Mouse (Mus musculus) liver, embryonic 11.5 days (tissue): Measurements from ENCODE around the gene Gfy. TPM values are rescaled to one million over a fixed set of nuclear protein-coding genes. Genes with fewer than 3 reads are reported as not detected.

ENCODE experiments used
- ATAC-seq: fragments of 200-750 bp; cut with Nextera tagmentation; replicated peaks from 2 replicates; pipeline ENCODE4 v1.8.0; 2017; ENCODE audit warnings: moderate number of reproducible peaks, mild to moderate bottlenecking, moderate TSS enrichment, moderate library complexity; ENCODE audit not compliant: low FRiP score
- DNase-seq: peaks from one replicate; pipeline ENCODE4 v3.0.0-alpha.2; 2017; ENCODE audit warnings: low spot score
- H3K27ac ChIP-seq: fragments of 300-500 bp; sonication (generic); 2 replicates; pipeline ENCODE4 v1.5.1; 2014; ENCODE audit warnings: mild to moderate bottlenecking, low read depth, low read length, control low read depth
- H3K27me3 ChIP-seq: fragments of 300-500 bp; sonication (generic); replicated peaks from 2 replicates; pipeline ENCODE4 v1.6.1; 2014; ENCODE audit warnings: low read length, mixed read lengths; ENCODE audit not compliant: control insufficient read depth, insufficient read depth
- H3K36me3 ChIP-seq: fragments of 300-500 bp; sonication (generic); 2 replicates; pipeline ENCODE4 v1.6.1; 2014; ENCODE audit warnings: mild to moderate bottlenecking, low read length, moderate library complexity, mixed read lengths; ENCODE audit not compliant: control insufficient read depth, insufficient read depth
- H3K4me1 ChIP-seq: fragments of 300-500 bp; sonication (generic); replicated peaks from 2 replicates; pipeline ENCODE4 v1.6.1; 2014; ENCODE audit warnings: low read length, mixed read lengths; ENCODE audit not compliant: control insufficient read depth, insufficient read depth
- H3K4me2 ChIP-seq: fragments of 300-500 bp; sonication (generic); 2 replicates; pipeline ENCODE4 v1.6.1; 2014; ENCODE audit warnings: mild to moderate bottlenecking, control low read depth, moderate library complexity
- H3K4me3 ChIP-seq: fragments of 300-500 bp; sonication (generic); 2 replicates; pipeline ENCODE4 v1.5.1; 2014; ENCODE audit warnings: low read depth, low read length, control low read depth
- H3K9ac ChIP-seq: fragments of 300-500 bp; sonication (generic); 2 replicates; pipeline ENCODE4 v1.6.1; 2014; ENCODE audit warnings: low read depth, low read length, control low read depth
- H3K9me3 ChIP-seq: fragments of 300-500 bp; sonication (generic); 2 replicates; pipeline ENCODE4 v1.6.1; 2016; ENCODE audit warnings: low read length, inconsistent platforms, mixed read lengths; ENCODE audit not compliant: control insufficient read depth
- whole genome bisulfite sequencing: fragments of 180-500 bp; shearing (Covaris S2); extraction: QIAGEN DNeasy Blood & Tissue Kit; methylation state at CpG from one replicate; pipeline ENCODE4 v1.1.7; 2014; 5-methylcytosine and 5-hydroxymethylcytosine counted together
- polyA plus RNA-seq: library from polyadenylated mRNA; unstranded; fragments of >200 nt; fragmentation: Nextera tagmentation; extraction: Ambion mirVana; gene quantifications from 2 replicates; pipeline ENCODE4 v1.2.1, GENCODE M21; 2014

Gene Gfy
- polyA plus RNA-seq, 1 experiment from 2014 or later, result not detected

DNA sequence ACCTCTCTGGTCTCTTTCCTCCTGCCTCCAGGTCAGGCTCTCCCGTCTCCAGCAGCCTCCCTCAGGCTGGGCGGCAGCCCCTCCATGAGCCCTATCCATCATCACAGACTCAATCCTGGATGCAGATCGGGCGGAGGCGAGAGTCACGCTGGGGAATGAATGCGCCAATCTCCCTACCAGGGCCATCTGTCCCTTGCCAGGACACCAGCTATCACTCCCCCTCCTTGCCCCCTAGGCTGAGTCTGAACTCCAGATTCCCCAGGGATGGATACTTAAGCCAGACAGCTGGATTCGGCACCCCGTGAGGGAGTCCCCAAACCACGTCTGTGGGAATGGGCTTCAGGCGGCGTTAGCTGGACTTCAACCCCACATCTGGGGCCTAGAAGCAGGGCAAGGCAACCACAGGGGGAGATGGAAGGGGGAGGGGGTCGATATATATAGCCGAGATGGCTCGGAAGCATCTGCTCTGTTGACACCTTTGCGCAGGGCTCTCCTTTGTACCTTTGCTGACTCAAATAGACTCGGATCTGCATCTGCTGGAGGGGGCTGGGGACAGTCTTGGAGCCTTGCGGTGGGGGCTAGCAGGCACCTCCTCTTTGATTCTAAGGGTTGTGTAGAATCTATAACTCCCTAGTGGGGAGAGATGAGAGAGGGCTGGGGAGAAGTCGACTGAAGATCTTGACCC lies 11.5 kb downstream of the Gfy start:
- H3K4me1 ChIP-seq, result peaks cover 4% of the 10 kb centered on the region
- no peak overlapping the region for H3K4me3 ChIP-seq
- H3K27ac ChIP-seq, result no peak overlapping the region; the same call in 1 of the 2 replicates
- DNase-seq (no peak), ATAC-seq (no peak)
- no peak overlapping the region for H3K4me2 ChIP-seq
- H3K9me3 ChIP-seq, result peaks cover 18% of the 10 kb centered on the region
- no peak overlapping the region for H3K9ac ChIP-seq
- no peaks in the 10 kb centered on the region for H3K36me3 ChIP-seq
- WGBS, result 6% methylated on average over 19 of the region's 19 CpGs
- H3K27me3 ChIP-seq, result peaks cover 79% of the 10 kb centered on the region

DNA sequence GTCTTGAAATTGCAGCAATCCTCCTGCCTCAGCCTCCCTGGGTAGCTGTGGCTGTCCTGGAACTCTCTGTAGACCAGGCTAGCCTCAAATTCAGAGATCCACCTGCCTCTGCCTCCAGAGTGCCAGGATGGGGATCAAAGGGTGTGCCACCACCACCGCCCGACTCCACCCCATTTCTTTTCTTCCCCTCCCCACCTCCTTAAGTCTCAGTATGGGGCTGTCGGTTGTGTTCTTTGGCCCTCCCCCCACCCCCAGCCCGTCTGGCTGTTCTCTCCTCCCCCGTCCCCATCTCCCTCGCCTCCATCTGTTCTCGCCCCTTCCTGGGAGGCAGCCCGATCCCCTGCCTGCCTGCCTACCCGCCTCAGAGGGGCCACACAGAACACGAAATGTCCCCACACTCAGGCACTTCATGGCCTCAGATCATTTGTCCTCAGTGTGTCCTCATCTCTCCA lies 12.4 kb downstream of the Gfy start:
- no peak overlapping the region for H3K9ac ChIP-seq
- H3K27me3 ChIP-seq, result peaks cover 81% of the 10 kb centered on the region
- no peak overlapping the region for H3K4me2 ChIP-seq
- no peak overlapping the region for H3K27ac ChIP-seq
- WGBS, result 19% methylated on average over 10 of the region's 10 CpGs
- DNase-seq (no peak), ATAC-seq (no peak)
- H3K4me1 ChIP-seq, result peaks cover 9% of the 10 kb centered on the region
- no peak overlapping the region for H3K4me3 ChIP-seq
- peaks cover 18% of the 10 kb centered on the region for H3K9me3 ChIP-seq
- H3K36me3 ChIP-seq, result no peaks in the 10 kb centered on the region

DNA sequence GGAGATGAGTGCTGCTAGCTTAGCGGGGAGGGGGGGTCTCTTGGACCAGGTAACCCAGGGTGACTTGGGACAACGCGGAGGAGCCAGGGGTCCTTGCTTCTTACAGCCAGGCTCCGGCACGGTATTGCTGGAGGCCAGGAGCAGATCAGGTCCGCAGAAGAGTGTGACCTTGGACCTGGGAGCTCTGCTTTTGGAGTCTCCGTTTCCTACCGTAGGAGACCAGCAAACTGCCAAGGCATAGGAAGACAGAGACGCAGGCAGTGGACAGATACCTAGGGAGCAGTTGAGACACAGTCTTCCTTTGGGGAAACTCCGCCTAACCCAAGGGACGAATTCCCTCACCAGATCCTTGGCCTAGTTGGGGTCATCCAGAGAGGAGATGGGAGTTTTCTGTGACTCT lies 13.7 kb downstream of the Gfy start:
- Histone ChIP-seq H3K4me3 (no peak overlapping the region), H3K9me3 (peaks cover 14% of the 10 kb centered on the region), H3K4me1 (peaks cover 9% of the 10 kb centered on the region), H3K27ac (no peak overlapping the region), H3K9ac (no peak overlapping the region), H3K4me2 (no peak overlapping the region), H3K36me3 (no peaks in the 10 kb centered on the region; the same call in 1 of the 2 replicates), H3K27me3 (peaks cover 75% of the 10 kb centered on the region)
- ATAC-seq (no peak), DNase-seq (no peak)
- 51% methylated on average over 11 of the region's 11 CpGs for WGBS

DNA sequence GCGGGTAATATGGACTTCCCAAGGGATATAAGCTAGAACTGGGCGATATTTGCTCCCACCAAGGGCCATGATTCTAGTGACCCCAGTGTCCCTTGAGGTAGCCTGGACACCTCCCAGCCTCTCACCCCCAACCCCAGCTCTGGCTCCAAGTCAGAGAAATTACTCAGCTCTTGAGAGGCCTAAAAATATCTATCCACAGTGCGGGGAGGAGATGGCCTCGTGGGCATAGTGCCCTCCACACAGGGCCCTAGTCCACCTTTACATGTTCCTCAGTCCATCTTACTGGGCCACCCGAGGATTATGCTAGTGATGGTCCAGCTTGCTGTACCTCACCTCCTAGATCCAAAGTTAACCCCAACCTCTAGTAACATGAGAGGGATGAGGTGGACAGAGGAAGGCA lies 14.5 kb downstream of the Gfy start:
- no peak overlapping the region for H3K4me3 ChIP-seq
- no peak for ATAC-seq

DNA sequence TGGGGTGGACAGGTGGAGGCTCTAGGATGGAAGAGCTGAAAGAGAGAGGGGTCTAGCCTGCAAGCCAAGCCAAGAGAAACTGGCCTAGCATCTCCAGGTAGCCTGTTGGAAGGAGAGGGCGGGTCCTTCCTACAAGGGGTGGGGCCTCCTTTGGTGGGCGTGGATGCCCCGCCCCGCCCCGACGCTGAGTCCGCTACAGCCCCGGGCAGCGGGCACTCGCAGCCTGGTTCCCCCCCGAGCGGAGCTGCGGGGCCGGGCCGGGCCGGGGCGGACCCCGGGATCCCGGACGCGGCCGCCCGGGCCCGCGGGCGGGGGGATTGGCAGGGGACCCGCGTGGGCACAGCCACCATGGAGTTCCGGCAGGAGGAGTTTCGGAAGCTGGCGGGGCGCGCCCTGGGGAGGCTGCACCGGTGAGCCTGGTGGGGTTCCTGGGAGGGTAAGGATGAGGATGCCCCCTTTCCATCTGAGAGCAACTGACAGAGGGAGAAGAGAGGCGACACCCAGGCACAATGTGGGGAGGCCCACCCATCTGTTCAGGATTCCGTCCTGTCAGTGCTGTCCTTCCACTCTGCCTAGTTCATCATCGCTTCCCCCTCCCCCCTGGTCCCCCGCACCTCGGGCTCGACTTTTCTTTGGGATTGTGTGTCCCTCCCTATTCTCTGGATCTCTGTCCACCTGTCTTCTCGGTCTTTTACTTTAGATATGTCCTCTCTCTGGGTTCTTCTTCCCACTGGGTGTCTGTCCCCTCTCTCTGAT lies 15.5 kb downstream of the Gfy start, which contains the start of gene Slc17a7:
TSS of gene Slc17a7 (plus strand) at position 215 of the 756 bp plus-strand sequence.
- ATAC-seq (0 out of 2 replicates have a peak, but pooled peaks have one; percentile 30), DNase-seq (no peak)
- H3K27me3 ChIP-seq, result peaks cover 66% of the 10 kb centered on the region
- peak within 1 kb of the TSS; percentile 83 for H3K4me2 ChIP-seq
- peaks cover 9% of the 10 kb centered on the region for H3K4me1 ChIP-seq
- peaks cover 2% of the 10 kb centered on the region; the same call in 1 of the 2 replicates for H3K36me3 ChIP-seq
- WGBS, result 2% methylated on average over 40 of the region's 41 CpGs
- peaks cover 3% of the 10 kb centered on the region for H3K9me3 ChIP-seq
- H3K9ac ChIP-seq, result peak within 1 kb of the TSS; percentile 54; the same call in 1 of the 2 replicates
- H3K27ac ChIP-seq, result no peak within 1 kb of the TSS
- peak within 1 kb of the TSS; percentile 59 for H3K4me3 ChIP-seq

More for the DNA sequence above, 14.5 kb downstream of the Gfy start:
- 55% methylated on average over 5 of the region's 5 CpGs for WGBS
- peaks cover 11% of the 10 kb centered on the region for H3K9me3 ChIP-seq
- no peak for DNase-seq
- H3K27me3 ChIP-seq, result peaks cover 75% of the 10 kb centered on the region
- H3K36me3 ChIP-seq, result no peaks in the 10 kb centered on the region; the same call in 1 of the 2 replicates
- H3K27ac ChIP-seq, result no peak overlapping the region
- peaks cover 9% of the 10 kb centered on the region for H3K4me1 ChIP-seq
- no peak overlapping the region for H3K9ac ChIP-seq
- no peak overlapping the region for H3K4me2 ChIP-seq

DNA sequence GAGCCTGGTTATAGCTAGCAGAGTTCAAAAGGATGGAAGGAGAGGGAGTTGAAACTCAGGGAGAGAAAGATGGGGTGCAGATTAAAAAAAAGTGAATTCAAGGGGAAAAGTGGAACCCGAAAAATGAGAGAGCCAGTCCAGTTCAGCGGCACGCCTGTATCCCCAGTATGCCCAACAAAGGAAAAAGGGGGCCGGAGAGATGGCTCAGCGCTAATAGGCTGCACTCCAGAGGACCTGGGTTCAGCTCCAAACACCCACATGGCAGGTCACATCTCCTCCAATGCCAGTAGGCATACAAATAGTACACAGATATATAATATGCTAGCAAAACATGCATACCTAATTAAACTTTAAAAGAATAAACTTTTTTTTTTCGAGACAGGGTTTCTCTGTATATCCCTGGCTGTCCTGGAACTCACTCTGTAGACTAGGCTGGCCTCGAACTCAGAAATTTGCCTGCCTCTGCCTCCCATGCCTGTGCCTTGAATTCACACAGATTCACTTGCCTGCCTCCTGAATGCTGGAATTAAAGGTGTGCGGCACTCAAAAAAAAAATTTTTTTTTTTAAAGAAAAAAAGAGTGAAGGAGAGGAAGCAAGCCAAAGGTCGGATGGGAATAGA lies 16.3 kb downstream of the Gfy start:
- ATAC-seq (no peak), DNase-seq (no peak)
- 66% methylated on average over 9 of the region's 9 CpGs for WGBS
- Histone ChIP-seq H3K9ac (no peak overlapping the region), H3K27me3 (peaks cover 58% of the 10 kb centered on the region), H3K4me1 (peaks cover 9% of the 10 kb centered on the region), H3K4me3 (no peak overlapping the region), H3K36me3 (peaks cover 2% of the 10 kb centered on the region; the same call in 1 of the 2 replicates), H3K4me2 (peak overlapping the region; percentile 83), H3K9me3 (no peaks in the 10 kb centered on the region), H3K27ac (no peak overlapping the region)

DNA sequence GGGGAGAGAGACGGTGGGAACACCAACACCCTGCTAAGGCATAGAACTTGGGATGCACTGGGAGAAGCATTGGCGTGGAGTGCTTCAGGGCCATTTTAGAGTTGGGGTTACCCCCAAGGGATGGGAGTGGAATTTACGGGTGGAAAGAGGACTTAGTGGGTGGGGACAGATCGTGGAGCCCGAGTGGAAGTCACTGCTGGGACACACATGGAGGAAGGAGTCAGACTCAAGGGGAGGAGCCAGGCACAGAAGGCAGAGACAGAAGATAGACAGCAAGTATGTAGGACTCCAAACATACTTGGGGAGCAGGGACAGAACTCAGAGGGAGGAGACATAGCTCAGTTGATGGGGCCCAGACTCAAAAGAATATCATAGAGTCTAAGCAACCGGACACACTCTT lies 16.8 kb downstream of the Gfy start:
- WGBS, result 27% methylated on average over 6 of the region's 6 CpGs
- ATAC-seq (no peak; the same call in 1 of the 2 replicates), DNase-seq (no peak)
- Histone ChIP-seq H3K9ac (peak overlapping the region; percentile 28; the same call in 1 of the 2 replicates), H3K4me3 (peak overlapping the region; percentile 45), H3K27ac (no peak overlapping the region), H3K27me3 (peaks cover 52% of the 10 kb centered on the region), H3K9me3 (no peaks in the 10 kb centered on the region), H3K4me1 (peaks cover 9% of the 10 kb centered on the region), H3K4me2 (peak overlapping the region; percentile 81), H3K36me3 (peaks cover 2% of the 10 kb centered on the region; the same call in 1 of the 2 replicates)

DNA sequence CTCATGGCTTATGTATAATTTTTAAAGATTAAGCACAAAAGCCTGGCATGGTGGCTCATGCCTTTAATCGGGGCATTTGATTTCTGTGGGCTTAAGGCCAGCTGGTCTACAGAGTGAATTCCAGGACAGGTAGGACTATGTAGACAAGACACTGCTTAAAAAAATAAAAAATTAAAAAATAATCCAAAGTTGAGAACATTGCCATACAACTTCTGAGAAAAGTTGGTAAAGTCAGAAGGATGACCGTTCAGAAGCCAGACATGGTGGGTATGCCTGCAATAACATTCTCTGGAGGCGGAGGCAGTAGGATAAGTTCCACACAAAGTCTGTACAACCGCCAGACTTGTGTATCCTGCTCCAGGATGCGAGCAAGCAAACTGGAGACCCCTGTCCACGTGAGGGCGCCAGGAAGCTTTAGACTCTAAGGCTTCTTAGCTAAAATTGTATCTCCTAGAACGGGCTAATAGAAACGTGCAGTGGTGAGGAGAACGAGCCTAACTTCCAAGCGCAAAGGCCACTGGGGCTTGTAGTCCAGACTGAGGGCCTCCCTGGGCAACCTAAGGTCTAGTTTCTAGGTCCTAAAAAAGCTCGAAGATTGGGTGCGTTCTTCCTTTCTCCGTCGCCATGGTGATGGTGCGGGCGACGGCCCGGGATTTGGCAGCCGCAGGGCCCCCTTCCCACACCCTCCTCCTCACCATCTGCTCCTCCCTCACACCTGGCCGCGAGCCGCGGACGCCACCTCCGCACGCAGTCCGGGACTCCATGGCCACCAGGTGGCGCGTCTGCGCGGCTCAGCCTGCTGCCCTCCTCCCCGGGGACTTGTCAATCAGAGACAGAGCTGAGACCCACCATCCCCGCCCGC lies 17.5 kb downstream of the Gfy start:
- 5% methylated on average over 35 of the region's 35 CpGs for WGBS

More for the DNA sequence above, 17.5 kb downstream of the Gfy start:
- Histone ChIP-seq H3K4me2 (peak overlapping the region; percentile 81), H3K27ac (no peak overlapping the region), H3K4me3 (peak overlapping the region; percentile 45), H3K9me3 (no peaks in the 10 kb centered on the region), H3K9ac (peak overlapping the region; percentile 28; the same call in 1 of the 2 replicates), H3K27me3 (peaks cover 45% of the 10 kb centered on the region), H3K36me3 (peaks cover 2% of the 10 kb centered on the region; the same call in 1 of the 2 replicates), H3K4me1 (peaks cover 9% of the 10 kb centered on the region)
- DNase-seq, result peak; percentile 84
- peak; percentile 76 for ATAC-seq
